Mouse (Mus musculus) thymus, adult 2 months (tissue): ENCODE measurements around the gene Bbs9. TPM values are rescaled to one million over a fixed set of nuclear protein-coding genes. Genes with fewer than 3 reads are reported as not detected.

Experiments used
- DNase-seq: peaks from one replicate; pipeline ENCODE4 v3.0.0; 2021
- H3K27ac ChIP-seq: fragments of 200-500 bp; 2 replicates; pipeline ENCODE4 v1.5.1; 2012; ENCODE audit warnings: low read length, control low read depth; ENCODE audit not compliant: control insufficient read depth, insufficient read depth
- H3K27me3 ChIP-seq: fragments of 200-500 bp; 2 replicates; pipeline ENCODE4 v1.6.1; 2012; ENCODE audit warnings: mild to moderate bottlenecking, low read length, moderate library complexity, mixed read lengths; ENCODE audit not compliant: control insufficient read depth, insufficient read depth
- H3K36me3 ChIP-seq: fragments of 200-500 bp; 2 replicates; pipeline ENCODE4 v1.6.1; 2012; ENCODE audit warnings: mild to moderate bottlenecking, low read length, moderate library complexity; ENCODE audit not compliant: control insufficient read depth, insufficient read depth
- H3K4me1 ChIP-seq: fragments of 200-500 bp; replicated peaks from 2 replicates; pipeline ENCODE4 v1.6.1; 2012; ENCODE audit warnings: low read length; ENCODE audit not compliant: control insufficient read depth, insufficient read depth
- H3K4me3 ChIP-seq: fragments of 200-500 bp; 2 replicates; pipeline ENCODE4 v1.5.1; 2012; ENCODE audit warnings: mild to moderate bottlenecking, low read length, control low read depth, moderate library complexity; ENCODE audit not compliant: control insufficient read depth, insufficient read depth
- CTCF ChIP-seq: fragments of 200-500 bp; IDR thresholded peaks from 2 replicates; pipeline ENCODE4 v1.5.1; 2012; ENCODE audit warnings: mild to moderate bottlenecking, control low read depth, low read length, moderate library complexity, borderline replicate concordance; ENCODE audit not compliant: control insufficient read depth, poor library complexity, insufficient read depth; ENCODE audit errors: extremely low read depth
- POLR2A ChIP-seq: fragments of 200-500 bp; IDR thresholded peaks from 2 replicates; pipeline ENCODE4 v1.6.1; 2012; ENCODE audit warnings: mild to moderate bottlenecking, low read length, control low read depth, moderate library complexity; ENCODE audit not compliant: control insufficient read depth, poor library complexity, insufficient read depth; ENCODE audit errors: extremely low read depth
- WGBS: fragments of 180-500 bp; shearing (Covaris S2); methylation state at CpG from one replicate; pipeline ENCODE4 v1.1.7; 2018; 5-methylcytosine and 5-hydroxymethylcytosine counted together
- polyA plus RNA-seq: library from polyadenylated mRNA; depleted of rRNA; stranded (reverse); fragments of >200 nt; gene quantifications from 2 replicates; pipeline ENCODE4 v1.2.3, GENCODE M21; 2012

Gene Bbs9
- polyA plus RNA-seq, 1 experiment, result 21.4 TPM

DNA sequence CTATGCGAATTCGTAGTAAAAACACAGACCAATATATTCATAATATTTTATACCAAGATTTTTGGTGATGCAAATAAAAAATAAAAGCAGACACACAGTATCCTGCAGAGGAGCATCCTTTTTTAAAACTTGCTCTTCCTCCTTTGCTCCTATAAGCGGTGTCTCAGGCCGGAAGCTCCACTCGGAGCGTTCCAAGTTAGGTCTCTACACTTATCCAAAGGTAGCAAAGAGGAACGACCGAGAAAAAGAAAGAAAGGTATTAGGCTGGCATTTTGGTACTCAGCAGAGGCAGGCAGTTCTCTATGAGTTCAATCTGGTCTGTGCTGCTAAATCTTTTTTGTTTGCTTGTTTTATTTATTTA lies 6.6 kb upstream of the Bbs9 start:
- Histone ChIP-seq H3K27me3 (no peaks in the 10 kb centered on the region), H3K36me3 (no peaks in the 10 kb centered on the region), H3K4me3 (no peak overlapping the region), H3K4me1 (no peaks in the 10 kb centered on the region), H3K27ac (no peak overlapping the region)
- TF ChIP-seq POLR2A, result no peak
- TF ChIP-seq CTCF, result no peak
- no peak for DNase-seq
- WGBS, result 71% methylated on average over 8 of the region's 8 CpGs

DNA sequence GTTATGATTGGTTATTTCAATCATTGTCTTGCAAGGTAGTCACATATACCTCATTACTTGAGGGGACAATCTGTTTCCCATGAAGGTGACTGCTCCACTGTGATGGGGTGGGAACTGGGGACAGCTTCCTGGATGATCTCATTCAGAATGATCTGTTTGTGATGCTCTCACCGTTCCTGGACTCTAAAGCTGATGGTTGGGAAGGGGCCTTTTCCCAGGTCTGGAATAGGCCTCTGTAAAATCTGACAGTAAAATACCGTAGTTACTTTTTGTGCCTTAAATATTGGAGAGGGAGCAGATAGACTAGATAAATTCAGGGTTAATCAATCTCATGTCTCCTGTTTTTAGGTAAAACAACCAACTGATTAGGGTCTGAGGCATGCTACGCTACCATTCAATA lies 5.9 kb upstream of the Bbs9 start, which contains the start of gene Rp9:
Gene Rp9, minus strand, starts transcription at position 101 of the 400 bp plus-strand sequence.
- Histone ChIP-seq H3K4me3 (no peak within 1 kb of the TSS), H3K27ac (0 out of 2 replicates have a peak within 1 kb of the TSS, but pooled peaks have one; percentile 22), H3K36me3 (no peaks in the 10 kb centered on the region), H3K27me3 (no peaks in the 10 kb centered on the region), H3K4me1 (no peaks in the 10 kb centered on the region)
- WGBS, result 96% methylated on average over 3 of the region's 3 CpGs
- no peak for DNase-seq
- TF ChIP-seq POLR2A, result no peak
- no peak for TF ChIP-seq CTCF

DNA sequence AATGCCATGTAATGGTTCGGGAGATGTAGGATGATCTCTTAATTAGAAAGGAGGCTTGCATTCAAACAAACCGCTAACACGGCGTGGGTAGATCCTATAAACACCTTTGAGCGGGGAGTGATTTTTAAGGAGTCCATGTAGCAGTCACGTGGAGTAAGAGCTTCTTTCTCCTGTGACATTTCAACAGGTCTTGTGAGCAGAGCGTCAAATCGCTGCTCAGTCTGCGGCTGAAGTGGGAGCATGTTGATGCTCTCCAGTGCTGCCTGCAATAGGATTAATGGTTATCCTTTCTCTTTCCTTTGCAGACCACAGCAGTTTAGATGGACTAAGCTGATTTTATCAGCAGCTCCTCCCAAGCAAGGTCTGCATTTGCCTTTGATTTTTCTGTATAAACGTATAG lies 750 bp downstream of the Bbs9 start:
- TF ChIP-seq CTCF (no peak), POLR2A (no peak)
- WGBS, result 4% methylated on average over 10 of the region's 10 CpGs
- H3K27ac ChIP-seq, result no peak overlapping the region

DNA sequence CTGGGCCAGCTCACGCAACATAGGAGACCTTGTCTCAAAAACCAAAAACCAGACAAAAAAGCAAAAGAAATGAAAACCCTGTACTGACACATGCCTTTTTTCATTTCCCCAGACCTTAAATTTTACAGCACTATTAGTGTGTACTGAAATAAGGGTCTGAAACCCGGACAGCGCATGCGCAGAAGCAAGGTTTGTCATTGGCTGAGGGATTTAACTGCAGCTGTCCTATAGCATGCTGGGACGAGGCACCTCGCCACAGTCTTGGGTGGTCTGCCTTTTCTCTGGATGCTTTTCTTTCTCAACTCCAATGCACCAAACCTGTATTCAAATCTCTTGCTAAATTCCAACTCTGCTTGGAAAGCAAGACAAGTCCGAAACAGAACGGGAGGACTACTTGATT lies 3.4 kb downstream of the Bbs9 start:
- WGBS, result 98% methylated on average over 8 of the region's 8 CpGs
- TF ChIP-seq POLR2A, result no peak
- no peak for TF ChIP-seq CTCF

More for the DNA sequence above, 750 bp downstream of the Bbs9 start:
- peak; percentile 24 for DNase-seq
- no peaks in the 10 kb centered on the region for H3K4me1 ChIP-seq
- no peaks in the 10 kb centered on the region for H3K36me3 ChIP-seq
- H3K27me3 ChIP-seq, result no peaks in the 10 kb centered on the region
- peak overlapping the region; percentile 0; the same call in 1 of the 2 replicates for H3K4me3 ChIP-seq

DNA sequence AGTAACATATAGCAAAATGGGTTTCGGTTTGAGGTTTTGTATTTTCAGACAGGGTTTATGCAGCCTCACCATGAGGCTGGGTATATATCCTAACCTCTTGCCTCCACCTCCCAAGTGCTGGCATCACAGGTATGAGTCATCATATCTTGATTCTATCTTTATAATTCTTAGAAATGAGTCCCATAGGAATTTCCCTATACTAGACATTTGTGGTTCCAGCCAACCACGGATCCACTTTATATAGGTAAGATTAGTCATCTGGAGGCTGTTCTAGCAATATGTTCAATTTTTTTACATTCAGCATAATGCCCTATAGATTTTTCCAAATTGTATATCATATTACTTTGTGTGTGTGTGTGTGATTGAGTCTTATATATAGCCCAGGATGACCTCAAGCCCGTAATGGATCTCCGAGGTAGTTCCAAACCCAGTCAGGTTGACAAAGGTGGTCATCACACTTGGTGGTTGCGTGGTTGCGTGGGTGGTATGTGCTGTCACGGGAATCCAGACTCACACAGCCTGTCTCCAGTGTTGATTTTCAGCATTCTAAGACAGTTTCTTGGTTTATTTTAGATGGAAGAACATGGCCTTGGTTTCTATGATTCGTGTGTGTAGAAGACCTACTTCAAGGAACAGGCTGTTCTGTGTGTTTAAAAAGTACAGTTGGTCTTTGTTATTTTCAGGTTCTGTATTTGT lies 8.5 kb downstream of the Bbs9 start:
- no peak for DNase-seq
- H3K4me3 ChIP-seq, result no peak overlapping the region
- no peaks in the 10 kb centered on the region for H3K27me3 ChIP-seq
- H3K4me1 ChIP-seq, result no peaks in the 10 kb centered on the region
- no peaks in the 10 kb centered on the region for H3K36me3 ChIP-seq
- H3K27ac ChIP-seq, result no peak overlapping the region
- TF ChIP-seq CTCF (no peak), POLR2A (no peak)
- WGBS, result 93% methylated on average over 8 of the region's 8 CpGs

More for the DNA sequence above, 3.4 kb downstream of the Bbs9 start:
- Histone ChIP-seq H3K27me3 (no peaks in the 10 kb centered on the region), H3K4me3 (no peak overlapping the region), H3K27ac (no peak overlapping the region), H3K4me1 (no peaks in the 10 kb centered on the region), H3K36me3 (no peaks in the 10 kb centered on the region)
- DNase-seq, result no peak

DNA sequence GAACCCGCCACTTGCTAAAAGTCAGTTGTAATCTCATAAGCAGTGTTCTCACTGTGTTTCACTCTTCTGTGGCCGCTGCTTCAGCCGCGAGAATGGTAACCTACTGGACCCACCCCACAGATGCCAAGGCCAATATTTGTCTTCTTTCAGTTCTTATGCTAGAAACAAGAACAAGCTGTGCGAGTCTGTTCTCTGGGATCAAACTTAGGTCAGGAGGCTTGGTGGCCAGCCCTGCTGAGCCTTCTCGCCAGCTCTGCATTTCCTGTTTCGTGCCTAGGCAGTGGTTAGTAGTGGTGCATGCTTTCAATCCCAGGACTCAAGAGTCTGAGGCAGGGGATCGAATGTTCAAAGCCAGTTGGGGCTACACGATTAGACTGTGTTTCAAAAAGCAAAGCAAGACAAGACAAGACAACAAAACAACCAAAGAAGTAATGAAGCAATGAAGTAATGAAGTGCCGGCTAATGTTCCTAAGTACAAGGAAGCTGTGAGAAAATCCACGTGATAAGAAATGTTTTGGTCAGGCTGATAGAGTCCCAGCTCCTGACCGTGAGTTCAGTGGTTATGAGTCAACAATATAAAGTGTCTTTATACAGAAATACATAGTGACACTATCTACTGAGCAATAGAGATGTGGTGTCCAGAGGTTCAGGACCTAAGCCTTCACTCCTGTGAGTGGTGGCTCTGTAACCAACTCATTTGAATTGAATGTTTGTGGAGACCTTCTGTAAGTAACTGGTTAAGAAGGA lies 9.2 kb downstream of the Bbs9 start:
- no peak overlapping the region for H3K4me3 ChIP-seq
- H3K27ac ChIP-seq, result no peak overlapping the region
- no peak for DNase-seq
- no peaks in the 10 kb centered on the region for H3K4me1 ChIP-seq
- H3K36me3 ChIP-seq, result no peaks in the 10 kb centered on the region
- H3K27me3 ChIP-seq, result no peaks in the 10 kb centered on the region
- no peak for TF ChIP-seq CTCF
- TF ChIP-seq POLR2A, result no peak
- 86% methylated on average over 12 of the region's 12 CpGs for WGBS

DNA sequence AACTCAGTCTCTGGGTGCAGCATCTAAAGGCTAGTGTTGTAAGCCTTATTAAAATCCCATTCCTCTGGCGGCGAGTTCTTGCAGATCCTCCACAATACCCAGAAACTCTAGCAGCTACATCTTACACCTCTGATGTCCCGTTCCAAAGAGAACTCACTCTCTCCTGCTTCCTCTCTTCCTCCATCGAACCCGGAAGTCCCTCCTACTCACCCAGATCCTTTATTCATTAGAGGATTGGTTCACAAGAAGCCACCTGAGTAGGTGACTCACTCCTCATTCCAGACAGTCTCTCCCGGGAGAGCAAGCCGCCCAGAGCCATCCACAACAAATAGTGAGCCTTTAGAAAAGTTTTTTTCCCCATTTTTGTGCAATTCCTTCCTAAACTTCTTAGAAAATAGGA lies 10.7 kb downstream of the Bbs9 start:
- H3K27me3 ChIP-seq, result no peaks in the 10 kb centered on the region
- H3K36me3 ChIP-seq, result no peaks in the 10 kb centered on the region
- WGBS, result 94% methylated on average over 7 of the region's 7 CpGs
- no peaks in the 10 kb centered on the region for H3K4me1 ChIP-seq
- DNase-seq, result no peak
- TF ChIP-seq CTCF, result no peak
- TF ChIP-seq POLR2A, result no peak
- no peak overlapping the region for H3K4me3 ChIP-seq
- no peak overlapping the region for H3K27ac ChIP-seq
